Mouse (Mus musculus) layer of hippocampus, postnatal 10 days (tissue): Measurements from ENCODE around the gene Relt. TPM values are rescaled to one million over a fixed set of nuclear protein-coding genes. Genes with fewer than 3 reads are reported as not detected.

Source experiments
- DNase-seq, 2 experiments: peaks; one replicate each; pipeline ENCODE4 v3.0.0; 2021; ENCODE audit warnings: low spot score in 2 of 2
- total RNA-seq, 2 experiments: library from RNA; stranded (reverse); gene quantifications; 2 replicates each; pipeline ENCODE4 v1.2.3; 2021

The Relt gene
- total RNA-seq, 2 experiments from 2014 or later = 8.1 to 9.7 TPM

- no peak for DNase-seq
Observed at GRCm38 (mm10) chr7:100876293-100876692, 13.0 kb upstream of the Relt start.

- DNase-seq = no peak
Observed at GRCm38 (mm10) chr7:100875822-100876221, 12.6 kb upstream of the Relt start.

- no peak for DNase-seq
Observed at GRCm38 (mm10) chr7:100873197-100873596, 10.0 kb upstream of the Relt start.

GRCm38 (mm10) chr7:100871892-100872291 is 8.6 kb upstream of the Relt start:
- DNase-seq = no peak

GRCm38 (mm10) chr7:100871355-100871754 is 8.1 kb upstream of the Relt start:
- no peak for DNase-seq

- DNase-seq = no peak
Observed at GRCm38 (mm10) chr7:100869877-100870629, 6.8 kb upstream of the Relt start.

- DNase-seq = no peak
Observed at GRCm38 (mm10) chr7:100868551-100868950, 5.3 kb upstream of the Relt start.

- DNase-seq = no peak
Observed at GRCm38 (mm10) chr7:100867561-100867960, 4.3 kb upstream of the Relt start.

GRCm38 (mm10) chr7:100866675-100867074 is 3.4 kb upstream of the Relt start:
- peak; percentile 75 to 83 for DNase-seq

- no peak for DNase-seq
Observed at GRCm38 (mm10) chr7:100862353-100862752, 893 bp downstream of the Relt start.

- DNase-seq = no peak
Observed at GRCm38 (mm10) chr7:100861209-100861608, 2.0 kb downstream of the Relt start.

- DNase-seq = no peak
Observed at GRCm38 (mm10) chr7:100860450-100860849, 2.8 kb downstream of the Relt start.

GRCm38 (mm10) chr7:100855795-100856573 is 7.3 kb downstream of the Relt start:
- DNase-seq = no peak

GRCm38 (mm10) chr7:100855300-100855699 is 7.9 kb downstream of the Relt start:
- DNase-seq = no peak

- DNase-seq = peak; percentile 65 to 68
Observed at GRCm38 (mm10) chr7:100854861-100855260, 8.4 kb downstream of the Relt start.

GRCm38 (mm10) chr7:100854137-100854814 is 9.0 kb downstream of the Relt start:
- DNase-seq = no peak

GRCm38 (mm10) chr7:100853396-100853795 is 9.8 kb downstream of the Relt start:
- no peak for DNase-seq

GRCm38 (mm10) chr7:100851481-100852356 is 11.5 kb downstream of the Relt start:
- no peak for DNase-seq

- no peak for DNase-seq
Observed at GRCm38 (mm10) chr7:100849508-100849907, 13.7 kb downstream of the Relt start.

GRCm38 (mm10) chr7:100848744-100849143 is 14.5 kb downstream of the Relt start:
- DNase-seq = peak; percentile 84 to 88

GRCm38 (mm10) chr7:100847131-100847530 is 16.1 kb downstream of the Relt start:
- DNase-seq = no peak
